Mouse (Mus musculus): ENCODE measurements around the gene Mepce. TPM values are rescaled to one million over a fixed set of nuclear protein-coding genes. Genes with fewer than 3 reads are reported as not detected.

Mepce gene
- polyA plus RNA-seq, 1 experiment = 18.2 TPM

DNA sequence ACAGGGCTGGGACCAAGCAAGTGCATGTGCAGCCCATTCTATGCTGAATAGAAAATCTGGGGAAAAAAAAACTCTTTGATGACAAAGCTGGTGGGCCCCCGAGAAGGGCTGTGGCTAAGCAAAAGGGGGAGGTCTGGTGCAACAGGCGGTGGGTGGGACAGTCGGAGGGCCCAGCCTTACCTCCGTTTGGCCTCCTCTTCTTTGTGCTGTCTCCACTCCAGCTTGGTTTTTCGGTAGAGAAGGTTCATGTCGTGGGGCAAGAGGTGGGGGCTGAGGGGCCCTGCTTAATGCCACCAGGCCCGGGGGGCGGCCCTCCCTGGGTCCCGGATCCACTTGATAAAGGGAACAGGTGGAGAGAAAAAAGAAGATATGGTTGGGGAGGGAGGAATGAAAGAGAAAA, 48.0 kb downstream of the Mepce start:
- no peak overlapping the region for H3K4me3 ChIP-seq (replicated peaks)
- H3K27me3 ChIP-seq (ENCODE audit: control insufficient read depth) = peaks cover 5% of the 10 kb centered on the region
- H3K9me3 ChIP-seq (ENCODE audit: control insufficient read depth, low read length) = no peaks in the 10 kb centered on the region
- H3K36me3 ChIP-seq (ENCODE audit: control insufficient read depth) = peaks cover 6% of the 10 kb centered on the region; the same call in 1 of the 2 replicates
- peaks cover 71% of the 10 kb centered on the region for H3K4me1 ChIP-seq (ENCODE audit: control insufficient read depth)
- TF ChIP-seq TAL1 (IDR thresholded peaks at IDR 0.05; ENCODE audit: low read length) (no peak), GATA1 (IDR thresholded peaks at IDR 0.05; ENCODE audit: low read length) (no peak)

DNA sequence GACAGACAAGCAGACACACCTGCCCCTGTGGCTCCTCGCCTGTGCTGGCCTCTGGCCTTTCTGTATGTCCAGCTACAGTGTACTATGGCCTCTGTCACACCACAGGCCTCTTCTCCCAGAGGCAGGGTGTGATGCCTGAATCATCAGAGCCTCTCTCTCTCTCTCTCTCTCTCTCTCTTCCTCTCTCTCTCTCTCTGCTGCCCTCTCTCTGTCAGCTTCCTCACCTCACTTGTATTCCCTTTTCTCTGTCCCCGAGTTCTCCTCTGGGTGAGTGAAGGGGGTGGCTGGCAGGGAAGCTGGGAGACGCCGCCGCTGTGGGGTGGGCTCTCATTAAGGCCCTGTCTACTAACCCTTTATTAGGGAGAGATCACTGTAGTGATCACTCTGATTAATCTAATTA, 48.9 kb downstream of the Mepce start:
- Histone ChIP-seq H3K36me3 (ENCODE audit: control insufficient read depth) (peaks cover 6% of the 10 kb centered on the region; the same call in 1 of the 2 replicates), H3K4me3 (replicated peaks) (no peak overlapping the region), H3K27me3 (ENCODE audit: control insufficient read depth) (peaks cover 9% of the 10 kb centered on the region), H3K4me1 (ENCODE audit: control insufficient read depth) (peaks cover 73% of the 10 kb centered on the region), H3K9me3 (ENCODE audit: control insufficient read depth, low read length) (no peaks in the 10 kb centered on the region)
- TF ChIP-seq TAL1 (IDR thresholded peaks at IDR 0.05; ENCODE audit: low read length) (no peak), GATA1 (IDR thresholded peaks at IDR 0.05; ENCODE audit: low read length) (no peak)

DNA sequence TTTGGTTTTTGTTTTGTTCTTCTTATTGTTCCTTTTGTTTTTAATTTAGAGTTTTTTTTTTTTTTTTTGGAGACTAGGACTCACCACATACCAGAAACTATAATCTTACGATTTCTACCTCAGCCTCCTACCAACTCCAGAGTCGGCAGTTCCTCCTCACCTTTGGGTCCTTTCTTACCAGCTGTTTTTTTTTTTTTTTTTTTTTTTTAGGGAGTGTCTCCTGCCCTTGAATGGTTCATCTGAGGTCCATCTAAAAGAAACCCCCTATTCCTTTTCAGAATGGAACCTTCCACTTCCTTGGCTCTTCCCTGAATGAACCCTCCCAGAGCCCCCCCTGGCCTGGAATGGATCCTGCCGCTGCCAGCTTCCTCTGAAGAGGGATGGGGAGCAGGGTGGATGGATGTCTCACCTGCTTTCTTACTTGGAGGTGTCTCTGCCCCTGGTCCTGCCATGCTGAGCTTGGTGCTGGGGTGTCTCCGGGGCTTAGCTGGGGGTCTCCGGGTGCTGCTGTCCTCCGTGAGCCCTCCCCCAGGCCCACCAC, 50.0 kb downstream of the Mepce start:
- TF ChIP-seq TAL1 (IDR thresholded peaks at IDR 0.05; ENCODE audit: low read length) = no peak
- TF ChIP-seq GATA1 (IDR thresholded peaks at IDR 0.05; ENCODE audit: low read length) = no peak
- Histone ChIP-seq H3K27me3 (ENCODE audit: control insufficient read depth) (peaks cover 12% of the 10 kb centered on the region), H3K9me3 (ENCODE audit: control insufficient read depth, low read length) (no peaks in the 10 kb centered on the region), H3K4me3 (replicated peaks) (no peak overlapping the region), H3K36me3 (ENCODE audit: control insufficient read depth) (peaks cover 6% of the 10 kb centered on the region; the same call in 1 of the 2 replicates), H3K4me1 (ENCODE audit: control insufficient read depth) (peaks cover 65% of the 10 kb centered on the region)

DNA sequence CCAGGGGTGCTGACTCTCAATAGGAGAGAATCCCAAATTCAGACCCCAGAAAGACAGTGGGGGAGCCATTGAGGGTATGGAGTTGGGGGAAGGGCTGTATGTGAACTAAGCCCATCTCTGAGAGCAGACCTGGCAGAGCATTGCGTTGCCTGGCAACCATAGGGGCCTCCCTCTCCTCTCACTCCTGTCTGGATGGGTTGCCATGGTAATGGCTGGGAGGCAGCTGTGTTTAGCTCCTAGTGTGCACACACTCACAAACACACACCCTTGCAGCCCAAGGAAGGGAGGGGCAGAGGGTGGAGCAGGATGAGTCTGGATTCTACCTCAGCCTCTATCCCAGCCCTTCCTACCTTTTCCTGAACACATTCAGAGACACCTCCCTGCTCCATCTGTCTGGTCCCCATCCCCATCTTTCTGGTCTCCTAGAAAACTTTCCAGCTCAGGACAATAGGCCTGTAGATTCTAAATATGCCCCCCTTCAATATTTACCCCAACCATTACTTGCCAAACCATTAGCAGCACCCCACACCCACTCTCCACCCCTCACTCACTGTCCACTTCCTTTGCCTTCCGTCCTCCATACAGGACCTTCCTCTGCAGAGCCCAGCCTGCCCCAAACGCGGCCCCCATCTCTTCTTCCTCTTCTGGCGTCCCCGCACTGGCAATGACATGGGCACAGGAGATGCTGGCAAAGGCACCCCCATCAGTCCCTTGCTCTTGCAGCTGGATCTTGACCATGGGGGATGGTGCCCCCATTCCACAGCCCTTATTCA, 53.0 kb downstream of the Mepce start:
- Histone ChIP-seq H3K4me1 (ENCODE audit: control insufficient read depth) (peaks cover 35% of the 10 kb centered on the region), H3K4me3 (replicated peaks) (no peak overlapping the region), H3K9me3 (ENCODE audit: control insufficient read depth, low read length) (no peaks in the 10 kb centered on the region), H3K36me3 (ENCODE audit: control insufficient read depth) (peaks cover 6% of the 10 kb centered on the region; the same call in 1 of the 2 replicates), H3K27me3 (ENCODE audit: control insufficient read depth) (peaks cover 25% of the 10 kb centered on the region)
- TF ChIP-seq GATA1 (IDR thresholded peaks at IDR 0.05; ENCODE audit: low read length) (no peak), TAL1 (IDR thresholded peaks at IDR 0.05; ENCODE audit: low read length) (no peak)

DNA sequence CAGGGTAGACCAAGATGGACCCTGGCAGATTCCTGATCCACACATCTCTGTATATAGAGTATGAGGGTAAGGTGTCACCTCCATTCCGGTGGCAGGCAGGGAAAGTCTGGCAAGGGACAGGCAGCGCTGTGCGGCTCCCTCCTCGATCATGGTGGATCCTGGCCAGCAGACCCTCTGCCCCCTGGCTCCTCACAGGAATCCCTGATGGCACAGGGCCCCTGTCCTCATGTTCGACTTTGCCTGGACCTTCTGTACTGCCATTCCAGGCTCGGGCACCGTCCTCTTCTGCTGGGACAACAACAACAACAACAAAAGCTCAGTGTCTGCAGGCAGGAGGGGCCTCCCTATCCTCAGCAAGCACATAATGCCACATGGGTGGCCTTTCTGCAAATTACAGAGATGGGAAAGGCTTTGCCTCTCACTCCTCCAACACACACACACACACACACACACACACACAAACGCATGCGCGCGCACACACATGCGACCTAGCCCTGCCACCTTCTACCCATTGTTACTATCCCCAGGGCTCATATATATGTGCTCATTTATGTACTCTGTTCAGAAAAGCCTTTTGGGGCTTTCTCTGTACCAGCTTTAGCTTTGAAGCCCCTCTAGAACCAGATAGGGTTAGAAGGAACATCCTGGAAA, 53.7 kb downstream of the Mepce start:
- Histone ChIP-seq H3K4me1 (ENCODE audit: control insufficient read depth) (peaks cover 31% of the 10 kb centered on the region), H3K27me3 (ENCODE audit: control insufficient read depth) (peaks cover 25% of the 10 kb centered on the region), H3K4me3 (replicated peaks) (no peak overlapping the region), H3K36me3 (ENCODE audit: control insufficient read depth) (peaks cover 6% of the 10 kb centered on the region; the same call in 1 of the 2 replicates), H3K9me3 (ENCODE audit: control insufficient read depth, low read length) (no peaks in the 10 kb centered on the region)
- TF ChIP-seq GATA1 (IDR thresholded peaks at IDR 0.05; ENCODE audit: low read length) = no peak
- no peak for TF ChIP-seq TAL1 (IDR thresholded peaks at IDR 0.05; ENCODE audit: low read length)

Other genes starting within 250 kb of the Mepce start
- gene Actl6b, start 234.1 kb downstream of the Mepce start, polyA plus RNA-seq (2012) = not detected in 2 replicates
- gene Tfr2, start 217.8 kb downstream of the Mepce start, polyA plus RNA-seq (2012) = 9.2 and 10.1 TPM in 2 replicates
- gene Mospd3, start 186.6 kb downstream of the Mepce start, polyA plus RNA-seq (2012) = 105 and 109 TPM in 2 replicates
- gene Pcolce, start 173.9 kb downstream of the Mepce start, polyA plus RNA-seq (2012) = 0.10 and 0.22 TPM in 2 replicates
- not detected in 2 replicates for gene Fbxo24, start 158.7 kb downstream of the Mepce start, polyA plus RNA-seq (2012)
- 6.3 and 7.1 TPM in 2 replicates for gene Lrch4, start 158.5 kb downstream of the Mepce start, polyA plus RNA-seq (2012)
- 3.8 and 3.9 TPM in 2 replicates for gene Gm20605, start 158.5 kb downstream of the Mepce start, polyA plus RNA-seq (2012)
- gene Sap25, start 146.3 kb downstream of the Mepce start, polyA plus RNA-seq (2012) = 5.9 and 11.5 TPM in 2 replicates
- 0.02 TPM in 1 of 2 replicates, not detected in the other for gene Irs3, start 141.9 kb downstream of the Mepce start, polyA plus RNA-seq (2012)
- gene Agfg2, start 102.9 kb downstream of the Mepce start, polyA plus RNA-seq (2012) = 17.1 and 20.4 TPM in 2 replicates
- gene Nyap1, start 46.0 kb downstream of the Mepce start, polyA plus RNA-seq (2012) = 0.97 and 1.2 TPM in 2 replicates
- 53.9 and 58.8 TPM in 2 replicates for gene Tsc22d4, start 41.9 kb downstream of the Mepce start, polyA plus RNA-seq (2012)
- gene Ppp1r35, start 8.8 kb downstream of the Mepce start, polyA plus RNA-seq (2012) = 16.1 TPM in 2 replicates
- gene Zcwpw1, start 143 bp upstream of the Mepce start, polyA plus RNA-seq (2012) = 0.04 and 0.05 TPM in 2 replicates
- 0.03 TPM in 1 of 2 replicates, not detected in the other for gene Pilra, start 48.6 kb upstream of the Mepce start, polyA plus RNA-seq (2012)
- gene Pilrb1, start 70.5 kb upstream of the Mepce start, polyA plus RNA-seq (2012) = 0.05 TPM in 1 of 2 replicates, not detected in the other
- gene Pilrb2, start 84.2 kb upstream of the Mepce start, polyA plus RNA-seq (2012) = not detected in 2 replicates
- not detected in 2 replicates for gene Cyp3a13, start 134.0 kb upstream of the Mepce start, polyA plus RNA-seq (2012)
- not detected in 2 replicates for gene Gjc3, start 175.4 kb upstream of the Mepce start, polyA plus RNA-seq (2012)
- gene Azgp1, start 193.9 kb upstream of the Mepce start, polyA plus RNA-seq (2012) = not detected in 2 replicates
- gene Smok3a, start 233.6 kb upstream of the Mepce start, polyA plus RNA-seq (2012) = 0.02 TPM in 1 of 2 replicates, not detected in the other
- not detected in 2 replicates for gene Smok3b, start 233.8 kb upstream of the Mepce start, polyA plus RNA-seq (2012)

Measured in erythroblast, embryonic 14.5 days (primary cell).